Mouse (Mus musculus) inflammation-experienced regulatory T-cells, adult 16 weeks (primary cell): Measurements from ENCODE around the gene Slc9b2. TPM values are rescaled to one million over a fixed set of nuclear protein-coding genes. Genes with fewer than 3 reads are reported as not detected.

ENCODE experiments used
- polyA plus RNA-seq: library from polyadenylated mRNA; unstranded; fragments of 100-300 nt; shearing (Covaris generic); gene quantifications from one replicate; pipeline ENCODE4 v1.2.1, GENCODE M21; 2017

The Slc9b2 gene
- polyA plus RNA-seq: 14.2 TPM

DNA sequence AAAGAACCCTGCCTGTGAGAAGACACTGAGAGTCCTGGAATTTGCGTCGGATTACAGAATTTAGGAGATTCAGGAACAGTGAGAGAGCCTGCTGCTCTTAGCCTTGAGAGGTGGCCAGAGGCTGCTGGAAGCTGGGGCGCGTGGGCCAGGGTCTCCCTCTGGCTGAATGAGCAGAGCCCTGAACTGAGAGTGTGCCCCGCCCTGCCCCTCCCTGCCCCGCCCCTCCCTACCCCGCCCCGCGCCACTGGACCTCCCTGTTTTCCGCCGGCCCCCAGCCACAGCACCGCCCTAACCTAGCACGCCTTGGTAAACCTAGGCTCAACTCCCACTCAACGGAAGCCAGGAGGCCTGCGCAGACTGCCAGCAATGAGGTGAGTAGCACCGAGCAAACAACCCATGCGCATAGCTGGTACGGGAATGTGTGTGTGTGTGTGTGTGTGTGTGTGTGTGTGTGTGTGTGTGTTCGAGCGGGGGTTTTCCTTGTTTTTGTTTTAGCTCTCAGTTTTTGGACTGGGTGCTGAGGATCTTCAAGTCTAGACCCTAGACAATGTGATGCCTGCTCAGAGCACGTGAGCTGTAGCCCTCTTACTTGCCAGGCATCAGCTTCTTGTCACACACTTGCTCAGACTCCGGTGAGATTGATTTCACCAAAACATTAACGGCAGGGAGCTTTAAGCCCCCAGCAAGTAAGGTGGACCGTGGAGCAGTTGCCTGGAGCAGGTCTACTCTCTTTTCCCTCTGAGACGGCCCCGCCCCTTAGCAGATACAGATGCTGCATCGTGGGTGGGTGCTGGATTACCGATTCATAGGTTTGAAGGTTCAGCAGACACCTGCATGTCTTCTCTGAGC, at the start of gene Slc9b2:
Gene Slc9b2, plus strand, starts transcription at position 290 of the 849 bp plus-strand sequence.

DNA sequence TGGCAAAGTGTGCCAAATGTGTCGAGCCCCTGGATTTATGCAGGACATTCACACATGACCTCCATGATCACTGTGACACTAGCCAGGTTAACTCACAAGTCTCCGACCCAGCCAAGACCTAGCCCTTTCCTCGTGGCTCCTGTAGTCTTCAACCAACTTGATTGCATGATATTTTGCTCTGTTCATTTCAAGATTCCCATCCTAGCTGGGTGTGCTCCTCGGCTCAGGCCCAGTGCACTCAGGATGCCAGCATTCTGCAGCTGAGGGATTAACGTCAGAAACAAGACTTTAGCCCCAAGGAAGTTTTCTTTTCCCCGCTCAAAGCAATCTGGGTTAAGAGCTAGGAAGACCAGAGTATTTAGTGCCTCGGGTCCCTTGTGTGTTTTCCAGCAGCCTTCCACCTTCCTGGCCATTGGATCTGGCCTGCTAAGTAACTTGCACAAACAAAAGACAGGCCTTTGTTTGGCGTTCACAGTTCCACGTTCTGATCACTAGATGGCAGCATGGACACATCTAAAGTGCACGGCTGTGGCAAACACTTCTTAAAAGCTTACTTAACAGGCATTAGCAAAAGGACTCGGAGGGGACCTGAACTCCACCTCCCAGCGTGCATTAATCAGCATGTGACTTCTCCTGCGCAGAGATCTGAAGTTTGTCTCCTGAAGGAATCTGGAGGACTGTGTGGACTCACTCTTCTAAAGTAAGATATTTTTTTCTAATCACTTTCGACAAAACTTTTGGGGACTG, 26.7 kb upstream of the Slc9b2 start, which contains the start of gene Bdh2:
Gene Bdh2, plus strand, starts transcription at position 553 of the 747 bp plus-strand sequence.

DNA sequence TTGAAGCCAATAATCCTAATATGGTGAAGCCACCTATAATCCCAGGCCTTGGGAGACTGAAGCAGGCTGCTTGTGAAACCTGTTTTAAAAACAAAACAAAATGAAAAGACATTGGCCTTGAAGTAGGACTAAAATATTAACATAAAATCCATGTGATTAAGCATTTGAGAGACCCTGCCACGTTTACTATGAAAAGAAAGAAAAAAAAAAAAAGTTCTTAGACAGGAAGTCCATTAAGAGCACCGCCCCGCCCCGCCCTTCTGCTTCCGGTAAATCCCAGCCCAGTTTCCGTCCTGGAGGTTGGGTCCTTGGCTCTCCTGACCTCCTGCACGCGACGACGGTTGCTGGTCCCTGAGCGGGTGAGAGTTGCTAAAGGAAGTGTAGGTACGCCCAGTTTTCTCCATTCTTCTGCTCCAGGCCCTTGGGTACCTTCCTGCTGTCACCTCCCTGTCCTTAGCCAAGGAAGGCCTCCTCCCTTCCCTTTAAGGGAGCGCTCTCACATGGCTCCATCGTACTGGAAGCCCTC, 40.3 kb downstream of the Slc9b2 start, which contains the start of gene Slc9b1:
Gene Slc9b1, plus strand, starts transcription at position 291 of the 526 bp plus-strand sequence.

Other genes starting within 250 kb of the Slc9b2 start
- 2.1 TPM for gene Cenpe, start 95.2 kb upstream of the Slc9b2 start, polyA plus RNA-seq
- gene Bdh2, start 26.5 kb upstream of the Slc9b2 start, polyA plus RNA-seq: not detected
- 0.71 TPM for gene Slc9b1, start 40.3 kb downstream of the Slc9b2 start, polyA plus RNA-seq
- 66.7 TPM for gene Cisd2, start 116.2 kb downstream of the Slc9b2 start, polyA plus RNA-seq
- 689 TPM for gene Ube2d3, start 130.4 kb downstream of the Slc9b2 start, polyA plus RNA-seq
- 42.7 TPM for gene Manba, start 177.9 kb downstream of the Slc9b2 start, polyA plus RNA-seq